Mouse (Mus musculus) G1E-ER4 (cell line): ENCODE results near the gene Dmtf1. TPM values are rescaled to one million over a fixed set of nuclear protein-coding genes. Genes with fewer than 3 reads are reported as not detected.

ENCODE experiments used
- GATA1 ChIP-seq: IDR thresholded peaks from one replicate; pipeline ENCODE4 v1.8.0; 2012; ENCODE audit warnings: low read length, inconsistent platforms
- polyA plus RNA-seq: library from polyadenylated mRNA; stranded (reverse); fragments of >175 nt; gene quantifications from 2 replicates; pipeline ENCODE4 v1.2.3, GENCODE M21; 2012

Dmtf1 gene
- polyA plus RNA-seq, 1 experiment = 1.2 TPM

- no peak for TF ChIP-seq GATA1
Observed at GRCm38 (mm10) chr5:9073177-9073854, 88.3 kb downstream of the Dmtf1 start.

- no peak for TF ChIP-seq GATA1
Observed at GRCm38 (mm10) chr5:9071360-9071759, 90.2 kb downstream of the Dmtf1 start.

- no peak for TF ChIP-seq GATA1
Observed at GRCm38 (mm10) chr5:9069599-9070209, 91.9 kb downstream of the Dmtf1 start.

- TF ChIP-seq GATA1 = no peak
Observed at GRCm38 (mm10) chr5:9068886-9069285, 92.7 kb downstream of the Dmtf1 start.

Other genes with a start within 250 kb of the Dmtf1 start
- 1.1 and 1.4 TPM in 2 replicates for gene Crot, start 164.5 kb downstream of the Dmtf1 start, polyA plus RNA-seq
- gene Tmem243, start 61.1 kb downstream of the Dmtf1 start, polyA plus RNA-seq = 0.36 TPM in 2 replicates
- not detected in 2 replicates for gene 9330182L06Rik, start 104.3 kb upstream of the Dmtf1 start, polyA plus RNA-seq